Mouse (Mus musculus) heart, embryonic 12.5 days (tissue): ENCODE measurements at regions not wholly inside any gene's neighbourhood (a gene's known extent, or its start where the extent isn't known, plus 50 kb on each side); places are given as distances from the start of the nearest gene placed in this dataset.

ENCODE experiments used
- ATAC-seq: fragments of 200-750 bp; cut with Nextera tagmentation; 2 replicates; pipeline ENCODE4 v1.8.0; 2017; ENCODE audit warnings: moderate TSS enrichment, moderate library complexity; ENCODE audit not compliant: insufficient number of reproducible peaks, low FRiP score
- H3K27ac ChIP-seq: fragments of 300-500 bp; sonication (generic); 2 replicates; pipeline ENCODE4 v1.5.1; 2016; ENCODE audit warnings: mild to moderate bottlenecking, moderate library complexity; ENCODE audit not compliant: poor library complexity, severe bottlenecking
- H3K27me3 ChIP-seq: fragments of 300-500 bp; sonication (generic); replicated peaks from 2 replicates; pipeline ENCODE4 v1.6.1; 2016; ENCODE audit warnings: mild to moderate bottlenecking, moderate library complexity
- H3K36me3 ChIP-seq: fragments of 300-500 bp; sonication (generic); 2 replicates; pipeline ENCODE4 v1.6.1; 2016; ENCODE audit warnings: mild to moderate bottlenecking, moderate library complexity
- H3K4me1 ChIP-seq: fragments of 300-500 bp; sonication (generic); replicated peaks from 2 replicates; pipeline ENCODE4 v1.6.1; 2016; ENCODE audit warnings: mild to moderate bottlenecking
- H3K4me2 ChIP-seq: fragments of 300-500 bp; sonication (generic); 2 replicates; pipeline ENCODE4 v1.6.1; 2016; ENCODE audit warnings: mild to moderate bottlenecking, moderate library complexity
- H3K4me3 ChIP-seq: fragments of 300-500 bp; sonication (generic); 2 replicates; pipeline ENCODE4 v1.5.1; 2016; ENCODE audit warnings: mild to moderate bottlenecking
- H3K9ac ChIP-seq: fragments of 300-500 bp; sonication (generic); 2 replicates; pipeline ENCODE4 v1.6.1; 2016; ENCODE audit warnings: mild to moderate bottlenecking, moderate library complexity
- H3K9me3 ChIP-seq: fragments of 300-500 bp; sonication (generic); replicated peaks from 2 replicates; pipeline ENCODE4 v1.6.1; 2016; ENCODE audit warnings: mild to moderate bottlenecking, moderate library complexity
- WGBS: fragments of 180-500 bp; shearing (Covaris S2); methylation state at CpG from one replicate; pipeline ENCODE4 v1.1.7; 2016; 5-methylcytosine and 5-hydroxymethylcytosine counted together

DNA sequence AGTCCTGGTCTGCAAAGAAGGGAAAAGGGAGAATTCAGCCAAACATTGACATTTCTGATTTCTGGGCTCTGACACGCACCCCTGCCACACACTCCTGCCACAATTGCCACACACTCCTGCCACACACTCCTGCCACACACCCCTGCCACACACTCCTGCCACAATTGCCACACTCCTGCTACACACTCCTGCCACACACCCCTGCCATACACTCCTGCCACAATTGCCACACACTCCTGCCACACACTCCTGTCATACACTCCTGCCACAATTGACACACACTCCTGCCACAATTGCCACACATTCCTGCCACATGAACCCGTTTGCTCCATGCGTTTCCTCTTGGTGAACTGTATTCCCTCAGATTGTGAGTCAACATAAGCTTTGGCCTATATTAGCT, 130.0 kb upstream of the Gm9833 start:
- H3K4me3 ChIP-seq, result no peak overlapping the region
- H3K27ac ChIP-seq, result no peak overlapping the region
- no peak overlapping the region for H3K4me2 ChIP-seq
- no peaks in the 10 kb centered on the region for H3K9me3 ChIP-seq
- WGBS, result 80% methylated on average over 3 of the region's 3 CpGs
- H3K36me3 ChIP-seq, result no peaks in the 10 kb centered on the region
- ATAC-seq, result no peak
- no peaks in the 10 kb centered on the region for H3K4me1 ChIP-seq
- no peaks in the 10 kb centered on the region for H3K27me3 ChIP-seq
- H3K9ac ChIP-seq, result no peak overlapping the region

DNA sequence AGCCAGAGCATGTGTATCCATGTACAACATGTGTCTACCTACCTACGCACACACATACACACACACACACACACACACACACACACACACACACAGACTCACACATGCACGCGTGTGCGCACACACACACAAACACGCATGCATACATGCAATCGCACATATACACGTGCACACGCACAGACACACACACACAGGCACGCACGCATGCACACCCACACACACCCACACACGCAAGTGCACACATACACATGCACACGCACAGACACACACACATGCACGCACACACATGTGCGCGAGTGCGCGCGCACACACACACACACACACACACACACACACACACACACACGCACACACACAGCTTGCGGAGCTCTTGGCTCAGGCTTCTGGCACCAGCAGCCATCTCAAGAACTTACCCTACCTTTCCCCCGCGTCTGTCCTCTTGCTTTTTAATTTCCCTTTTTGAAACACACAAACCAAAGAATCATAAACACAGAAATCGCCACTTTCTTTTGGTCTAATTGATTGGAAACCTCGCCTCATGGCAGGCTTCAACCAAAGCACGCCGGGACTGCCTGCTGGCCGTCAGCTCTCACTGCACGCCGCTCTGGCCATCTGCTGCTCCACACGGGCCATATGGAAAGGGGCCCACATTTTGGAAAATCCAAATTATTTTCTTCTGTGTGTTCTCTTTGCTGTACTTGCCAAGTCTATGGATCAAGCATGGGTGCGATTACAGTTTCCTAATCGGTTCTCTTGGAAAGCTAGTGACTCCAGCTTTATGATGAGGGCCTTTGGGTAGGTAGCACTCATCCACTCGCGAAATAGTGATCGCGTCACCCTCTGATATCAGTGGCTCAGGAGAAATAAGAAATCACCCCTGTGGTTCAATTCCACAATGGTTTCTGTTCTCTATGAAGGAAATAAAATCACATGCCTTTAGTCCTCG, 127.9 kb upstream of the Gm9833 start:
- Histone ChIP-seq H3K27me3 (no peaks in the 10 kb centered on the region), H3K9me3 (no peaks in the 10 kb centered on the region), H3K27ac (no peak overlapping the region), H3K4me3 (no peak overlapping the region), H3K4me2 (no peak overlapping the region), H3K9ac (no peak overlapping the region), H3K4me1 (no peaks in the 10 kb centered on the region), H3K36me3 (no peaks in the 10 kb centered on the region)
- no peak for ATAC-seq
- 92% methylated on average over 37 of the region's 37 CpGs for WGBS

DNA sequence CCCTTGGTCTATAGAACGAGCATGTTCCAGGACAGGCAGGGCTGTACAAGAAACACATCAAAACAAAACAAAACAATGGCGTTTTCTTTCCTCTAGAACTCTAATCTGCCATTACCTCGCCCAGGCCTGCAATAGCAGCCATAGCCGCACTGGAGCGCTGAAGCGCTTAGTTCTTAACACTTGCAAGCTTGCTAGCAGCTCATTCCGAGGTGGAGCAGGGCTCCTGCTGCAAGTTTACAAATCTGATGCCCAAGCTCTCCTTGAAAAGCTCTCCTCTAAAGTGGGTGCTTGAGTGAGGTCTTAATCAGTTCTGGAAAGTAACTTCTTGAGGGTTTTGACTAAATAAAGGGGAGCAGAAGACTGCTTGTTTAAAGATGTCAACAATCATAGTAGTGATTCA, 127.2 kb upstream of the Gm9833 start:
- ATAC-seq, result no peak
- 48% methylated on average over 7 of the region's 7 CpGs for WGBS
- Histone ChIP-seq H3K4me2 (no peak overlapping the region), H3K9me3 (no peaks in the 10 kb centered on the region), H3K27me3 (no peaks in the 10 kb centered on the region), H3K9ac (no peak overlapping the region), H3K4me1 (no peaks in the 10 kb centered on the region), H3K27ac (no peak overlapping the region), H3K36me3 (no peaks in the 10 kb centered on the region), H3K4me3 (no peak overlapping the region)
